In genomic region chr2:132512051-132512976, GRCm38 (mm10) we compare ENCODE assay signal across 8 mouse cellular contexts.
A peak's percentile ranks its signal among the peaks of the same experiment; 100 is the strongest.
DNase-seq lines count a peak whose midpoint lies in the region; ATAC-seq lines count a peak whose summit lies in the region.

No protein-coding gene starts in this region.

- no peaks in the 10 kb centered on the region for H3K9me3 ChIP-seq in heart, embryonic 15.5 days (replicated peaks)
- no peaks in the 10 kb centered on the region for H3K9me3 ChIP-seq in embryonic facial prominence, embryonic 15.5 days (replicated peaks)
- H3K9me3 ChIP-seq in kidney, embryonic 14.5 days (ENCODE audit: control insufficient read depth, low read length), result no peaks in the 10 kb centered on the region
- H3K9me3 ChIP-seq in hindbrain, embryonic 11.5 days (ENCODE audit: control insufficient read depth, low read length), result no peaks in the 10 kb centered on the region

- WGBS in heart, embryonic 15.5 days, result 27% methylated on average over 19 of the region's 19 CpGs
- WGBS in embryonic facial prominence, embryonic 15.5 days, result 29% methylated on average over 19 of the region's 19 CpGs
- 48% methylated on average over 19 of the region's 19 CpGs for WGBS in kidney, embryonic 14.5 days
- WGBS in hindbrain, embryonic 11.5 days, result 50% methylated on average over 19 of the region's 19 CpGs

- ATAC-seq in heart, embryonic 15.5 days (replicated peaks; ENCODE audit: insufficient number of reproducible peaks, insufficient read depth, low FRiP score, low read depth), result no peak; the same call in 1 of the 2 replicates
- peak; percentile 69 for ATAC-seq in CD4-positive, CD25-positive, alpha-beta regulatory T cell, adult 4 months
- ATAC-seq in embryonic facial prominence, embryonic 15.5 days (ENCODE audit: insufficient number of reproducible peaks, low FRiP score, low TSS enrichment, low read depth), result no peak
- no peak for ATAC-seq in kidney, embryonic 14.5 days (ENCODE audit: low FRiP score, low TSS enrichment)
- no peak for ATAC-seq in hindbrain, embryonic 11.5 days (ENCODE audit: low FRiP score)

- H3K27me3 ChIP-seq in heart, embryonic 15.5 days, result no peaks in the 10 kb centered on the region
- H3K27me3 ChIP-seq in embryonic facial prominence, embryonic 15.5 days, result no peaks in the 10 kb centered on the region
- 0 out of 2 replicates have a peak, but pooled peaks cover 3% of the 10 kb centered on the region for H3K27me3 ChIP-seq in kidney, embryonic 14.5 days (ENCODE audit: control insufficient read depth, insufficient read depth, low read length)
- no peaks in the 10 kb centered on the region for H3K27me3 ChIP-seq in hindbrain, embryonic 11.5 days (ENCODE audit: control insufficient read depth, insufficient read depth, low read length)

- no peak overlapping the region for H3K4me3 ChIP-seq in heart, embryonic 15.5 days
- H3K4me3 ChIP-seq in embryonic facial prominence, embryonic 15.5 days (replicated peaks), result no peak overlapping the region
- H3K4me3 ChIP-seq in kidney, embryonic 14.5 days (ENCODE audit: low read length), result no peak overlapping the region
- no peak overlapping the region for H3K4me3 ChIP-seq in hindbrain, embryonic 11.5 days (ENCODE audit: low read depth, low read length)

- DNase-seq in heart, postnatal 36 days, result no peak
- peak; percentile 91 for DNase-seq in naive thymus-derived CD4-positive, alpha-beta T cell, adult 2 months (ENCODE audit: low read depth)
- no peak for DNase-seq in left cerebral cortex, postnatal 4 days
- DNase-seq in hindbrain, embryonic 11.5 days (ENCODE audit: low spot score), result no peak

- peak overlapping the region; percentile 38 for H3K4me2 ChIP-seq in heart, embryonic 15.5 days
- peak overlapping the region; percentile 24; the same call in 1 of the 2 replicates for H3K4me2 ChIP-seq in embryonic facial prominence, embryonic 15.5 days (replicated peaks)
- no peak overlapping the region for H3K4me2 ChIP-seq in kidney, embryonic 14.5 days (replicated peaks; ENCODE audit: low read depth, low read length)
- H3K4me2 ChIP-seq in hindbrain, embryonic 11.5 days (replicated peaks; ENCODE audit: low read depth, low read length), result no peak overlapping the region

- H3K4me1 ChIP-seq in heart, embryonic 15.5 days (replicated peaks), result peaks cover 7% of the 10 kb centered on the region
- H3K4me1 ChIP-seq in embryonic facial prominence, embryonic 15.5 days, result peaks cover 15% of the 10 kb centered on the region
- H3K4me1 ChIP-seq in kidney, embryonic 14.5 days (ENCODE audit: control insufficient read depth, insufficient read depth, low read length), result no peaks in the 10 kb centered on the region
- no peaks in the 10 kb centered on the region for H3K4me1 ChIP-seq in hindbrain, embryonic 11.5 days (replicated peaks; ENCODE audit: control insufficient read depth, insufficient read depth, low read length)

- no peaks in the 10 kb centered on the region for H3K36me3 ChIP-seq in heart, embryonic 15.5 days
- H3K36me3 ChIP-seq in embryonic facial prominence, embryonic 15.5 days, result no peaks in the 10 kb centered on the region
- no peaks in the 10 kb centered on the region for H3K36me3 ChIP-seq in kidney, embryonic 14.5 days (ENCODE audit: control insufficient read depth, insufficient read depth, low read length)
- no peaks in the 10 kb centered on the region for H3K36me3 ChIP-seq in hindbrain, embryonic 11.5 days (ENCODE audit: control insufficient read depth, insufficient read depth, low read length)

- H3K9ac ChIP-seq in heart, embryonic 15.5 days, result no peak overlapping the region
- H3K9ac ChIP-seq in embryonic facial prominence, embryonic 15.5 days, result no peak overlapping the region
- no peak overlapping the region for H3K9ac ChIP-seq in kidney, embryonic 14.5 days (ENCODE audit: low read depth, low read length)
- H3K9ac ChIP-seq in hindbrain, embryonic 11.5 days (ENCODE audit: low read depth, low read length), result no peak overlapping the region

- no peak overlapping the region for H3K27ac ChIP-seq in heart, embryonic 15.5 days
- H3K27ac ChIP-seq in embryonic facial prominence, embryonic 15.5 days (replicated peaks), result no peak overlapping the region
- H3K27ac ChIP-seq in kidney, embryonic 14.5 days (ENCODE audit: low read depth, low read length), result no peak overlapping the region
- H3K27ac ChIP-seq in hindbrain, embryonic 11.5 days (ENCODE audit: low read depth, low read length), result no peak overlapping the region

- intact Hi-C loops in heart, postnatal 36 days (cut with DNase I), result loop anchor here (10.0 kb wide), 1 partner anchor 272 kb away; the partner anchor contains the start of gene Chgb
- intact Hi-C loops in left cerebral cortex, postnatal 4 days (cut with DNase I), result loop anchor here (10.0 kb wide), 1 partner anchor 392 kb away; no protein-coding TSS in a partner anchor

Comparison
In these comparisons a context has a peak if more than half of its experiments do, and no peak if none do; other contexts are left out.
1. H3K4me2 ChIP-seq: peak in heart, embryonic 15.5 days (single experiment) and embryonic facial prominence, embryonic 15.5 days (single experiment); none in kidney, embryonic 14.5 days (single experiment) and hindbrain, embryonic 11.5 days (single experiment).